Mouse (Mus musculus) forebrain, embryonic 10.5 days (tissue): Measurements from ENCODE around the gene Ager. TPM values are rescaled to one million over a fixed set of nuclear protein-coding genes. Genes with fewer than 3 reads are reported as not detected.
A peak's percentile ranks its signal among the peaks of the same experiment; 100 is the strongest.

Experiments used
- DNase-seq: peaks from one replicate; pipeline ENCODE4 v3.0.0-alpha.2; 2017; ENCODE audit warnings: low spot score; ENCODE audit errors: extremely low spot score
- H3K27ac ChIP-seq: fragments of 300-500 bp; sonication (generic); 2 replicates; pipeline ENCODE4 v1.5.1; 2016; ENCODE audit warnings: mild to moderate bottlenecking
- H3K27me3 ChIP-seq: fragments of 300-500 bp; sonication (generic); 2 replicates; pipeline ENCODE4 v1.6.1; 2016; ENCODE audit warnings: mild to moderate bottlenecking; ENCODE audit not compliant: poor library complexity, severe bottlenecking
- H3K36me3 ChIP-seq: fragments of 300-500 bp; sonication (generic); replicated peaks from 2 replicates; pipeline ENCODE4 v1.6.1; 2016; ENCODE audit warnings: mild to moderate bottlenecking, moderate library complexity
- H3K4me1 ChIP-seq: fragments of 300-500 bp; sonication (generic); 2 replicates; pipeline ENCODE4 v1.6.1; 2016
- H3K4me3 ChIP-seq: fragments of 300-500 bp; sonication (generic); 2 replicates; pipeline ENCODE4 v1.5.1; 2016; ENCODE audit warnings: mild to moderate bottlenecking, moderate library complexity
- H3K9me3 ChIP-seq: fragments of 300-500 bp; sonication (generic); 2 replicates; pipeline ENCODE4 v1.6.1; 2016; ENCODE audit warnings: mild to moderate bottlenecking, moderate library complexity
- WGBS: fragments of 180-500 bp; shearing (Covaris S2); methylation state at CpG from one replicate; pipeline ENCODE4 v1.1.7; 2016; 5-methylcytosine and 5-hydroxymethylcytosine counted together
- polyA plus RNA-seq: library from polyadenylated mRNA; unstranded; fragments of >200 nt; fragmentation: Nextera tagmentation; extraction: Ambion mirVana; gene quantifications from 2 replicates; pipeline ENCODE4 v1.2.1, GENCODE M21; 2016

The Ager gene
- polyA plus RNA-seq, 1 experiment from 2014 or later: 2.3 TPM

GRCm38 (mm10) chr17:34615871-34616270, 18.2 kb downstream of the Ager start, which contains the start of gene Egfl8:
Gene Egfl8, minus strand, starts transcription at chr17:34615971.
- DNase-seq: no peak
- peak within 1 kb of the TSS; percentile 56; the same call in 1 of the 2 replicates for H3K27ac ChIP-seq
- WGBS: 65% methylated on average over 6 of the region's 6 CpGs
- peaks cover 70% of the 10 kb centered on the region for H3K36me3 ChIP-seq
- peak within 1 kb of the TSS; percentile 0; the same call in 1 of the 2 replicates for H3K4me3 ChIP-seq
- H3K27me3 ChIP-seq: no peaks in the 10 kb centered on the region
- peaks cover 14% of the 10 kb centered on the region for H3K4me1 ChIP-seq
- H3K9me3 ChIP-seq: no peaks in the 10 kb centered on the region

GRCm38 (mm10) chr17:34618999-34619398, 21.3 kb downstream of the Ager start:
- Histone ChIP-seq H3K9me3 (no peaks in the 10 kb centered on the region), H3K4me1 (peaks cover 14% of the 10 kb centered on the region), H3K36me3 (peaks cover 70% of the 10 kb centered on the region), H3K4me3 (no peak overlapping the region), H3K27me3 (no peaks in the 10 kb centered on the region), H3K27ac (no peak overlapping the region)
- no peak for DNase-seq
- WGBS: 19% methylated on average over 6 of the region's 6 CpGs

GRCm38 (mm10) chr17:34621006-34621405, 23.3 kb downstream of the Ager start:
- Histone ChIP-seq H3K9me3 (no peaks in the 10 kb centered on the region), H3K27me3 (no peaks in the 10 kb centered on the region), H3K36me3 (peaks cover 62% of the 10 kb centered on the region), H3K4me1 (peaks cover 13% of the 10 kb centered on the region), H3K27ac (no peak overlapping the region), H3K4me3 (no peak overlapping the region)
- no peak for DNase-seq
- 93% methylated on average over 8 of the region's 8 CpGs for WGBS

- peaks cover 47% of the 10 kb centered on the region for H3K36me3 ChIP-seq
- no peak overlapping the region for H3K27ac ChIP-seq
- peaks cover 2% of the 10 kb centered on the region; the same call in 1 of the 2 replicates for H3K27me3 ChIP-seq
- H3K4me1 ChIP-seq: peaks cover 21% of the 10 kb centered on the region
- DNase-seq: no peak
- H3K4me3 ChIP-seq: no peak overlapping the region
- WGBS: 90% methylated on average over 9 of the region's 9 CpGs
- no peaks in the 10 kb centered on the region for H3K9me3 ChIP-seq
These were observed 25.5 kb downstream of the Ager start for GRCm38 (mm10) chr17:34623161-34623560.

- 97% methylated on average over 3 of the region's 3 CpGs for WGBS
- Histone ChIP-seq H3K9me3 (no peaks in the 10 kb centered on the region), H3K36me3 (peaks cover 47% of the 10 kb centered on the region), H3K4me3 (no peak overlapping the region), H3K27me3 (peaks cover 20% of the 10 kb centered on the region), H3K4me1 (peaks cover 39% of the 10 kb centered on the region), H3K27ac (no peak overlapping the region)
- no peak for DNase-seq
These were observed 27.3 kb downstream of the Ager start for GRCm38 (mm10) chr17:34624981-34625380.

- 53% methylated on average over 16 of the region's 16 CpGs for WGBS
- H3K36me3 ChIP-seq: peaks cover 39% of the 10 kb centered on the region
- peak overlapping the region; percentile 80 for H3K4me3 ChIP-seq
- no peaks in the 10 kb centered on the region for H3K9me3 ChIP-seq
- peaks cover 52% of the 10 kb centered on the region for H3K4me1 ChIP-seq
- peak overlapping the region; percentile 89 for H3K27ac ChIP-seq
- DNase-seq: no peak
- H3K27me3 ChIP-seq: peaks cover 33% of the 10 kb centered on the region
These were observed 28.6 kb downstream of the Ager start for GRCm38 (mm10) chr17:34626062-34626772.

- H3K4me3 ChIP-seq: peak overlapping the region; percentile 80
- peaks cover 38% of the 10 kb centered on the region for H3K27me3 ChIP-seq
- DNase-seq: peak; percentile 61
- H3K9me3 ChIP-seq: no peaks in the 10 kb centered on the region
- peaks cover 57% of the 10 kb centered on the region for H3K4me1 ChIP-seq
- H3K27ac ChIP-seq: peak overlapping the region; percentile 89
- peaks cover 34% of the 10 kb centered on the region for H3K36me3 ChIP-seq
- under 1% methylated on average over 18 of the region's 18 CpGs for WGBS
These were observed 29.1 kb downstream of the Ager start for GRCm38 (mm10) chr17:34626773-34627092.

- Histone ChIP-seq H3K27me3 (peaks cover 44% of the 10 kb centered on the region), H3K4me1 (peaks cover 63% of the 10 kb centered on the region), H3K36me3 (peaks cover 28% of the 10 kb centered on the region), H3K4me3 (peak overlapping the region; percentile 80), H3K9me3 (no peaks in the 10 kb centered on the region), H3K27ac (peak overlapping the region; percentile 89)
- under 1% methylated on average over 44 of the region's 45 CpGs for WGBS
- DNase-seq: peak; percentile 92
These were observed 29.7 kb downstream of the Ager start for GRCm38 (mm10) chr17:34627093-34627942.

GRCm38 (mm10) chr17:34627943-34628643, 30.4 kb downstream of the Ager start, which contains the start of gene Ppt2:
Gene Ppt2, minus strand, starts transcription at chr17:34628510.
- Histone ChIP-seq H3K4me3 (peak within 1 kb of the TSS; percentile 80), H3K27me3 (peaks cover 51% of the 10 kb centered on the region), H3K9me3 (no peaks in the 10 kb centered on the region), H3K27ac (peak within 1 kb of the TSS; percentile 89), H3K4me1 (peaks cover 67% of the 10 kb centered on the region), H3K36me3 (peaks cover 20% of the 10 kb centered on the region)
- WGBS: 10% methylated on average over 29 of the region's 29 CpGs
- DNase-seq: no peak

- Histone ChIP-seq H3K9me3 (no peaks in the 10 kb centered on the region), H3K36me3 (peaks cover 15% of the 10 kb centered on the region), H3K27me3 (peaks cover 56% of the 10 kb centered on the region), H3K27ac (peak overlapping the region; percentile 89), H3K4me3 (peak overlapping the region; percentile 80), H3K4me1 (peaks cover 72% of the 10 kb centered on the region)
- WGBS: 12% methylated on average over 5 of the region's 5 CpGs
- no peak for DNase-seq
These were observed 30.9 kb downstream of the Ager start for GRCm38 (mm10) chr17:34628644-34628967.

- peak within 1 kb of the TSS; percentile 89 for H3K27ac ChIP-seq
- peaks cover 72% of the 10 kb centered on the region for H3K4me1 ChIP-seq
- under 1% methylated on average over 16 of the region's 16 CpGs for WGBS
- peak within 1 kb of the TSS; percentile 80 for H3K4me3 ChIP-seq
- H3K27me3 ChIP-seq: peaks cover 61% of the 10 kb centered on the region
- H3K36me3 ChIP-seq: peaks cover 11% of the 10 kb centered on the region
- H3K9me3 ChIP-seq: no peaks in the 10 kb centered on the region
- DNase-seq: peak; percentile 53
These were observed 31.6 kb downstream of the Ager start, which contains the start of gene Prrt1 for GRCm38 (mm10) chr17:34629221-34629751. Gene Prrt1, plus strand, starts transcription at chr17:34629533.
